Mouse (Mus musculus) erythroblast, embryonic 14.5 days (primary cell): ENCODE data around the gene Dip2c.

Experiments used
- GATA1 ChIP-seq: IDR thresholded peaks from 2 replicates; pipeline ENCODE4 v1.6.1; 2012; ENCODE audit warnings: low read length, inconsistent platforms, mixed read lengths
- TAL1 ChIP-seq: IDR thresholded peaks from 3 replicates; pipeline ENCODE4 v1.6.1; 2012; ENCODE audit warnings: low read length, inconsistent platforms, mixed read lengths

GRCm38 (mm10) chr13:9308863-9309262, 32.5 kb downstream of the Dip2c start:
- no peak for TF ChIP-seq GATA1
- TF ChIP-seq TAL1, result no peak
